Mouse (Mus musculus): ENCODE measurements around the gene Bfar.

GRCm38 (mm10) chr16:13733518-13734137 is 62.0 kb downstream of the Bfar start:
- peak; percentile 84 for TF ChIP-seq CTCF (IDR thresholded peaks at IDR 0.05; ENCODE audit: insufficient read depth, low read length)
- no peak for TF ChIP-seq POLR2A (IDR thresholded peaks at IDR 0.05; ENCODE audit: borderline replicate concordance, extremely low read depth, low read depth, low read length)

All from lung, adult 2 months (tissue).